Mouse (Mus musculus): Measurements from ENCODE around the gene Slit3.

- TF ChIP-seq EP300 (IDR thresholded peaks at IDR 0.05; ENCODE audit: low read depth) (no peak), CTCF (IDR thresholded peaks at IDR 0.05; ENCODE audit: low read depth) (no peak)
Observed at GRCm38 (mm10) chr11:35469940-35470339, 348.9 kb downstream of the Slit3 start.
